Mouse (Mus musculus): ENCODE results near the gene Pdzk1ip1. TPM values are rescaled to one million over a fixed set of nuclear protein-coding genes. Genes with fewer than 3 reads are reported as not detected.

Gene Pdzk1ip1
- total and polyA plus RNA-seq, 3 experiments, result 0.14 TPM; not detected in 2

DNA sequence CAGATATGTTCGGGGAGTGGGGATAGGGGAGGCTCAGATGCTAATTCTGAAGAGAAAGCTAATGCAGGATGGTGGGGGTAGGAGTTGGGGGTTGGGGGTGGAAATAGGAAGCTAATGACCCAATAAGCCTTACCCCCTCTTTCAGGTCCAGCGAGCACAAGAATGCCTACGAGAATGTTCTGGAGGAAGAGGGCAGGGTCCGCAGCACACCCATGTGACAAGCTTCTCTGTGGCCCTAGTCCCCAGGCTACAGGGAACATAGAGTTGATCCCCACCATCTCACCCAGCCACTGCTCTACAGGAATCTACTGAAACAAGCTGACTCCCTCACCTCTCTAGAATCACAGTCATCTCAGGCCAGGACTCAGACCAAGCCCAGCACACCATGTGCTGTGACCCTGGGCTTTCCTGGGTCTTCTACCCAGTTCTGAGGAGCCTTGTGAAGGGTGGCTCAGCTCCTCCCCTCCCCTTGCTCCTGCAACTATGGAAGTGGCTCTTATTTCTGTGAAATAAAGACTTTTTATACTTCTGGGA lies 4.9 kb downstream of the Pdzk1ip1 start:
- Histone ChIP-seq H3K27me3 (ENCODE audit: control insufficient read depth in 1 of 2, insufficient read depth in 2 of 2, low read length in 2 of 2) (no peaks in the 10 kb centered on the region), H3K9me3 (replicated peaks; ENCODE audit: insufficient read depth, low read length) (no peaks in the 10 kb centered on the region), H3K79me2 (ENCODE audit: control insufficient read depth, insufficient read depth, low read length, poor library complexity) (no peaks in the 10 kb centered on the region), H3K4me1 (ENCODE audit: control insufficient read depth in 1 of 2, insufficient read depth in 2 of 2, low read length in 2 of 2) (peaks cover 3 to 38% of the 10 kb centered on the region in 2 experiments), H3K9ac (ENCODE audit: control insufficient read depth, low read depth, low read length, poor library complexity, severe bottlenecking) (no peak overlapping the region), H3K4me3 (ENCODE audit: control insufficient read depth in 1 of 2, insufficient read depth in 1 of 2, low read depth in 2 of 2, low read length in 2 of 2) (no peak overlapping the region), H3K36me3 (ENCODE audit: control insufficient read depth in 1 of 2, insufficient read depth in 2 of 2, low read length in 2 of 2) (peaks cover 0 to 14% of the 10 kb centered on the region in 2 experiments; a peak in 2 of 4 replicates), H3K27ac (ENCODE audit: control insufficient read depth, low read depth, low read length) (no peak overlapping the region)
- TF ChIP-seq JUND (IDR thresholded peaks at IDR 0.05; ENCODE audit: low read depth, low read length), result no peak
- no peak for TF ChIP-seq E2F4 (IDR thresholded peaks at IDR 0.05; ENCODE audit: borderline replicate concordance, low read depth, low read length)
- TF ChIP-seq NRF1 (IDR thresholded peaks at IDR 0.05; ENCODE audit: insufficient read depth, low read depth, low read length, poor library complexity, severe bottlenecking), result no peak
- TF ChIP-seq CHD2 (IDR thresholded peaks at IDR 0.05; ENCODE audit: low read length), result no peak
- no peak for TF ChIP-seq MAFK (IDR thresholded peaks at IDR 0.05; ENCODE audit: borderline replicate concordance, low read depth, low read length)
- no peak for TF ChIP-seq EP300 (IDR thresholded peaks at IDR 0.05; ENCODE audit: low read depth in 1 of 2, low read length in 2 of 2)
- TF ChIP-seq CHD1 (IDR thresholded peaks at IDR 0.05; ENCODE audit: low read depth, low read length), result no peak
- no peak for TF ChIP-seq UBTF (IDR thresholded peaks at IDR 0.05; ENCODE audit: borderline replicate concordance, insufficient read depth, low read depth, low read length)
- TF ChIP-seq SMC3 (IDR thresholded peaks at IDR 0.05; ENCODE audit: low read depth, low read length), result no peak
- no peak for TF ChIP-seq RAD21 (IDR thresholded peaks at IDR 0.05; ENCODE audit: low read depth, low read length)
- no peak for TF ChIP-seq RCOR1 (IDR thresholded peaks at IDR 0.05; ENCODE audit: low read depth, low read length)
- TF ChIP-seq ZMIZ1 (IDR thresholded peaks at IDR 0.05; ENCODE audit: low read depth, low read length), result no peak
- TF ChIP-seq MYC (IDR thresholded peaks at IDR 0.05; ENCODE audit: low read depth, low read length), result no peak
- TF ChIP-seq ZNF384 (IDR thresholded peaks at IDR 0.05; ENCODE audit: low read depth, low read length), result no peak
- TF ChIP-seq BHLHE40 (IDR thresholded peaks at IDR 0.05; ENCODE audit: borderline replicate concordance, low read depth, low read length), result no peak
- TF ChIP-seq MAX (IDR thresholded peaks at IDR 0.05; ENCODE audit: low read length), result no peak
- TF ChIP-seq TCF12 (IDR thresholded peaks at IDR 0.05; ENCODE audit: low read depth, low read length), result no peak
- no peak for TF ChIP-seq MXI1 (IDR thresholded peaks at IDR 0.05; ENCODE audit: low read depth, low read length)
- TF ChIP-seq SIN3A (IDR thresholded peaks at IDR 0.05; ENCODE audit: low read length), result no peak
- TF ChIP-seq KAT2A (conservative IDR thresholded peaks at IDR 0.05; ENCODE audit: low read depth, low read length), result no peak
- DNase-seq (ENCODE audit: low read depth, low spot score), result no peak

DNA sequence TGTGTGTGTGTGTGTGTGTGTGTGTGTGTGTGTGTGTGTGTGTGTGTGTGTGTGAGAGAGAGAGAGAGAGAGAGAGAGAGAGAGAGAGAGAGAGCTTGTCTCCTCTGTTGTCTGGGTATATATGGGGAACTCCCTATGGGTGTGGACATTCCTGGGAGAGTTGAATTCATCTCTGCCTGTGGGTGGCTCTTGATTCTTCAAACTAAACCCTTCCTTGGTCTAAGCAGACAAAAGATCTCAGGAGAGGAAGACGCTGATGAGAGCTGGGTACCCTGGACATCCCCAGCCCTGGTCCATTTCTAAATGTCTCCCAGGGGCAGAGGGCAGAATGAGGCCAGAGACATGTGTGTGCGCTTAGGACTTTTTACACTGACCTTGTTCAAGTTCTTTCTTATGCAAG lies 5.5 kb downstream of the Pdzk1ip1 start:
- no peaks in the 10 kb centered on the region for H3K27me3 ChIP-seq (ENCODE audit: control insufficient read depth in 1 of 2, insufficient read depth in 2 of 2, low read length in 2 of 2)

More for the DNA sequence above, 5.5 kb downstream of the Pdzk1ip1 start:
- H3K36me3 ChIP-seq (ENCODE audit: control insufficient read depth in 1 of 2, insufficient read depth in 2 of 2, low read length in 2 of 2), result peaks cover 0 to 14% of the 10 kb centered on the region in 2 experiments; a peak in 2 of 4 replicates
- H3K27ac ChIP-seq (ENCODE audit: control insufficient read depth, low read depth, low read length), result no peak overlapping the region
- H3K9ac ChIP-seq (ENCODE audit: control insufficient read depth, low read depth, low read length, poor library complexity, severe bottlenecking), result no peak overlapping the region
- DNase-seq (ENCODE audit: low read depth, low spot score), result no peak
- H3K9me3 ChIP-seq (replicated peaks; ENCODE audit: insufficient read depth, low read length), result no peaks in the 10 kb centered on the region
- H3K4me3 ChIP-seq (ENCODE audit: control insufficient read depth in 1 of 2, insufficient read depth in 1 of 2, low read depth in 2 of 2, low read length in 2 of 2), result no peak overlapping the region
- TF ChIP-seq GATA1 (IDR thresholded peaks at IDR 0.05; ENCODE audit: low read depth, low read length), result no peak
- no peak for TF ChIP-seq USF1 (IDR thresholded peaks at IDR 0.05; ENCODE audit: low read depth, low read length)
- no peak for TF ChIP-seq POLR2A (IDR thresholded peaks at IDR 0.05; ENCODE audit: control insufficient read depth in 1 of 2, insufficient read depth in 1 of 2, low read depth in 1 of 2, low read length in 2 of 2, poor library complexity in 1 of 2)
- no peak for TF ChIP-seq GABPA (IDR thresholded peaks at IDR 0.05; ENCODE audit: low read depth, low read length)
- TF ChIP-seq POLR2AphosphoS5 (IDR thresholded peaks at IDR 0.05; ENCODE audit: borderline replicate concordance, low read depth, low read length), result no peak
- no peak for TF ChIP-seq ZKSCAN1 (IDR thresholded peaks at IDR 0.05; ENCODE audit: low read depth, low read length)
- no peak for TF ChIP-seq USF2 (IDR thresholded peaks at IDR 0.05; ENCODE audit: borderline replicate concordance in 1 of 2, insufficient read depth in 1 of 2, low read depth in 1 of 2, low read length in 2 of 2)
- TF ChIP-seq JUND (IDR thresholded peaks at IDR 0.05; ENCODE audit: low read depth, low read length), result no peak
- no peak for TF ChIP-seq SIN3A (IDR thresholded peaks at IDR 0.05; ENCODE audit: low read length)
- no peak for TF ChIP-seq BHLHE40 (IDR thresholded peaks at IDR 0.05; ENCODE audit: borderline replicate concordance, low read depth, low read length)
- no peak for TF ChIP-seq TCF12 (IDR thresholded peaks at IDR 0.05; ENCODE audit: low read depth, low read length)
- TF ChIP-seq TBP (IDR thresholded peaks at IDR 0.05; ENCODE audit: low read depth, low read length), result no peak
- peaks cover 3 to 40% of the 10 kb centered on the region in 2 experiments for H3K4me1 ChIP-seq (ENCODE audit: control insufficient read depth in 1 of 2, insufficient read depth in 2 of 2, low read length in 2 of 2)
- H3K79me2 ChIP-seq (ENCODE audit: control insufficient read depth, insufficient read depth, low read length, poor library complexity), result no peaks in the 10 kb centered on the region
